Mouse (Mus musculus) CD4-positive naive resting alpha-beta T cell, adult 76 days (primary cell): ENCODE measurements around the gene Olfr1418. TPM values are rescaled to one million over a fixed set of nuclear protein-coding genes. Genes with fewer than 3 reads are reported as not detected.

Experiments used
- total RNA-seq: library from RNA; stranded (reverse); gene quantifications from one replicate; pipeline ENCODE4 v1.2.4, GENCODE M21; 2023

Olfr1418 gene
- total RNA-seq: not detected

DNA sequence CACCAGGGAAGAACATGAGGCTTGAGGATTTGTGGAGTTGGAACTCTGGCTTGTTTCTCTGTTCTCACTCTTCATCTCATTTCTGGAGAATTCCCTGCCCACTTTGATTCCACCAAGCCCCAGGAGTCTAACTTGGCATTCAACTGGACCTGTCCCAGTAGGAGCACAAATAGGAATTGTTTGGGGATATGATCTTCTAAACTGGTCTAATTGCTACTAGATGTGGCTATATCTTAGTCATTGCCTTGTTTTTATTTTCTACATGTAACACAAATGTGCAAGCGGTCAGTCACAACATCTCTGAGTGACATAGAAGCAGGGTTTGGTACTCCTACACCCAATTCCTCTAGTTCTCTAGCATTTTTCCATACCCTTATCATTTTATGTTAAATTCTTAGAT lies at the start of gene Olfr1418:
Gene Olfr1418 (minus strand): TSS at position 101 of the 400 bp plus-strand sequence.

GRCm38 (mm10) chr19:11886265-11886664 lies 25.4 kb upstream of the Olfr1418 start, which contains the start of gene Olfr1420:
Gene Olfr1420 (plus strand): TSS chr19:11886565.

DNA sequence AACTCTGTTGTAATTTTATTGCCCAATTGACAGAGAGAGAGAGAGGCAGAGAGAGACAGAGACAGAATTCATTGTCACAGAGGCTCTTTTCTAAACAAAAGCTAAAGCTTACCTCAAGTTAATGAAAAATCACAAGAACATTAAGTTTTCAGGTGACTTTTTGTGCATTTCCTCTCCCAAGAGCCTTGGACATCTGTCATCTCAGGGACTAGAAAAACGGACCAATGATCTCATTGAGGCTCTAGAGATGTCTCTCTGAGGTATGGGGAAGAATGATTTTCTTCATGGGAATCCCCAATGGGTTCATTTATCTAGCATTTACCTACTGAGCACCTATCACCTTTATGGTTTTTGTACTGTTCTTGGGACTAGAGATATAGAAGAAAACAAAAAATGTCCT lies 14.1 kb upstream of the Olfr1418 start, which contains the start of gene Olfr1419:
Gene Olfr1419 (minus strand): TSS at position 101 of the 400 bp plus-strand sequence.

GRCm38 (mm10) chr19:11839119-11839518 lies 21.7 kb downstream of the Olfr1418 start, which contains the start of gene Olfr1417:
Gene Olfr1417 (minus strand): TSS chr19:11839219.

GRCm38 (mm10) chr19:11819143-11819700 lies 41.6 kb downstream of the Olfr1418 start, which contains the start of gene Stx3:
Gene Stx3 (minus strand): TSS chr19:11819403.

Other genes with a start within 250 kb of the Olfr1418 start
- not detected for gene Ms4a2, start 237.3 kb downstream of the Olfr1418 start, total RNA-seq
- not detected for gene Ms4a3, start 220.2 kb downstream of the Olfr1418 start, total RNA-seq
- not detected for gene Oosp2, start 200.5 kb downstream of the Olfr1418 start, total RNA-seq
- not detected for gene Oosp1, start 169.9 kb downstream of the Olfr1418 start, total RNA-seq
- gene Oosp3, start 164.0 kb downstream of the Olfr1418 start, total RNA-seq: not detected
- not detected for gene Gif, start 113.5 kb downstream of the Olfr1418 start, total RNA-seq
- 22.0 TPM for gene Mrpl16, start 90.7 kb downstream of the Olfr1418 start, total RNA-seq
- 3.6 TPM for gene Stx3, start 41.7 kb downstream of the Olfr1418 start, total RNA-seq
- not detected for gene Olfr1417, start 21.8 kb downstream of the Olfr1418 start, total RNA-seq
- not detected for gene Olfr1419, start 14.0 kb upstream of the Olfr1418 start, total RNA-seq
- gene Olfr1420, start 25.5 kb upstream of the Olfr1418 start, total RNA-seq: not detected
- gene Patl1, start 51.3 kb upstream of the Olfr1418 start, total RNA-seq: 53.3 TPM
- gene Osbp, start 104.9 kb upstream of the Olfr1418 start, total RNA-seq: 36.4 TPM
- not detected for gene Olfr1423, start 180.3 kb upstream of the Olfr1418 start, total RNA-seq
- not detected for gene Olfr1424, start 201.6 kb upstream of the Olfr1418 start, total RNA-seq
- gene Olfr1425, start 216.7 kb upstream of the Olfr1418 start, total RNA-seq: not detected
- gene Olfr1426, start 230.9 kb upstream of the Olfr1418 start, total RNA-seq: not detected
- not detected for gene Olfr1427, start 242.3 kb upstream of the Olfr1418 start, total RNA-seq